Mouse (Mus musculus): ENCODE results near the gene Gm42674.

Gene Gm42674

GRCm38 (mm10) chr3:90601486-90602110 lies at the start of gene Gm42674:
Gene Gm42674 (plus strand): TSS chr3:90601904.
- no peak for DNase-seq (ENCODE audit: low spot score in 2 of 2)

DNA sequence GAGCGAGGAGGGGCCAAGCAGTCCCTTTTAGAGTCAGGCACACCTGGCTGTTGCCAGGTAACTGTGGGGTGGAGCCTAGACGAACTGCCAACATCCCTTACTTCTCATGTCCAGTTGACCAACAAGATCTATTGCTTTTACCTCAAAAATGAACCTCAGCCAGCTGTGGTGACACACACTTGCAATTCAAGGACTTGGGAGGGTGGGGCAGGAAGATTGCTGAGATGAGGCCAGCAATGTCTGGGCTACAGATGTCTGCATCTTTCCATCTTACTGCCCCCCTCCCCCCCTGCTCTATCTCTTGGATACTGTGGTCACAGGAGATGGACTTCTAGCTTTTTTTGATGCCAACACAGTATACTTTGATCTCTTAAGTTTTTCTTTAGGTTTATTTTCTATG lies 49.5 kb upstream of the Gm42674 start:
- no peak for DNase-seq (ENCODE audit: low spot score in 2 of 2)

DNA sequence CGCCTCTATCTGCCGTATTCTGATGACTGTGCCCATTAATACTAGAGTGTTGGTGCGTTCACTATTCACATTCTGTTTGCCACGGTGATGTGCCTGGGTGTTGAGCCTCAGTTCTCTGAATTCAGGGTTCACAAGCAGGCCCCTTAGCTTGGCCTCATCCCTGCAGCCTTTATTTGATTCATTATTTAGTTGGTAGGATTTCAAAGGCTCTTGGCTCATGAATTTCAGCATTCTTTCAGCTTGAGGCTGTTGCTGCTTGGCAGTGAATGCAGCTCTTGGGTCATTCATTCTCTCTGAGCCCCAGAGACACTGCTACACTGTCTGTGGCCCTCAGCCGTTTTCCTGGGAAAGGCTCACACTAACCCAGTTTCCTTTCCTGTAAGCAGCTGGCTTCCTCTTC lies 45.8 kb upstream of the Gm42674 start:
- no peak for DNase-seq (ENCODE audit: low spot score in 2 of 2)

- no peak for DNase-seq (ENCODE audit: low spot score in 2 of 2)
Measured at GRCm38 (mm10) chr3:90560008-90560628, 41.6 kb upstream of the Gm42674 start, which contains the start of gene S100a3. Gene S100a3 (plus strand): TSS chr3:90560578.

GRCm38 (mm10) chr3:90574691-90575090 lies 27.0 kb upstream of the Gm42674 start:
- DNase-seq (ENCODE audit: low spot score in 2 of 2), result no peak

GRCm38 (mm10) chr3:90575320-90575719 lies 26.4 kb upstream of the Gm42674 start:
- DNase-seq (ENCODE audit: low spot score in 2 of 2), result no peak

DNA sequence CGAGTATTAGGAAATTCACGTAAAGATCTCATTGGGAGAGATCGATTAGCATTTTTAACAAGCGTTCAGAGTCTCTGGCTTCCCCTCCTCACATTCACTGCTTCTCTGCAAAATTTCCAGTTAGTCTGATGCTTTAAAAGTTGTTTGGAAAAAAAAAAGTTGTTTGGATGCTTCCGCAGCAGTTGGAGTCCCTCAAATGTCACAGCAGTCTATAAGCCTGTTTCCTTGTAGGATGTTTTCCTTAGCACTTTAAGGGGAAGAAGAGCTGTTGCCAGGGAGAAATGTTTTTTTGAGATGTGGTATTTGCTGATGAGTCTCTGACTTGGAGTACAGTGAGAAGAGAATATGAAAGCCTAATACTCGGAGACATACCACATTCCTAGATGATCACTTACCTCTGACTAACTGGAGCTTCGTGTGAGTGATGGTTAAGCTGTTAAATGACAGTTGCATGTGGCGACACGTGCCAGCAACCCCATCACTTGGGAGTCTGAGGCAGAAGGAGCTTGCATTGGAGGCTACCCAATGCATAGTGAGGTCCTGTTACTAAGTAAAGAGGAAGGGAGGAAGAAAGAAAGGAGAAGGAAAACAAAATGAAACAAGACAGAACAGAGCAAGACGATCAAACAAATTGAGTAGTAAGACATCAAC lies 25.2 kb upstream of the Gm42674 start:
- DNase-seq (ENCODE audit: low spot score in 2 of 2), result no peak

GRCm38 (mm10) chr3:90579433-90579832 lies 22.3 kb upstream of the Gm42674 start:
- no peak for DNase-seq (ENCODE audit: low spot score in 2 of 2)

GRCm38 (mm10) chr3:90581141-90581540 lies 20.6 kb upstream of the Gm42674 start:
- DNase-seq (ENCODE audit: low spot score in 2 of 2), result no peak

- DNase-seq (ENCODE audit: low spot score in 2 of 2), result no peak
Measured at GRCm38 (mm10) chr3:90582156-90582555, 19.5 kb upstream of the Gm42674 start.

DNA sequence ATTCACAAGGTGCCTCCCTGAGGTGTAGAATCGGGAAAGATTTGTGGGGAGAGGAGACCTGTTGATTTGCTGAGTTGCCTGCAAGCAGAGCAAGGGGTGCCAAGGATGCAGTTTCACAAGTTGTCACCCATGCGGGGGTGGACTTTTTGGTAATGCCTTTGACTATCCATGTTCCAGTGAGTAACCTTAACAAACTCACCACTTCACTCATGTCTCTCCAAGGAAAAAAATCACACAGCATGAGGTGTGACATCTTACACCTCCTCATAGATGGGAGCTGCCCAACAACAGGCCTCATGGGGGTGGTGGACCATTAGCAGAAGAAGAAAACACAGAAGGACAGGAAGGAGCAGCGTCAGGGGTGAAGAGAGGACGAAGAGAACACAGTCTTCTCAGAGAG lies 19.1 kb upstream of the Gm42674 start:
- DNase-seq (ENCODE audit: low spot score in 2 of 2), result no peak

- no peak for DNase-seq (ENCODE audit: low spot score in 2 of 2)
Measured at GRCm38 (mm10) chr3:90583893-90584292, 17.8 kb upstream of the Gm42674 start.

GRCm38 (mm10) chr3:90585595-90585994 lies 16.1 kb upstream of the Gm42674 start:
- DNase-seq (ENCODE audit: low spot score in 2 of 2), result peak; percentile 40 to 56

- no peak for DNase-seq (ENCODE audit: low spot score in 2 of 2)
Measured at GRCm38 (mm10) chr3:90586016-90586643, 15.6 kb upstream of the Gm42674 start.

DNA sequence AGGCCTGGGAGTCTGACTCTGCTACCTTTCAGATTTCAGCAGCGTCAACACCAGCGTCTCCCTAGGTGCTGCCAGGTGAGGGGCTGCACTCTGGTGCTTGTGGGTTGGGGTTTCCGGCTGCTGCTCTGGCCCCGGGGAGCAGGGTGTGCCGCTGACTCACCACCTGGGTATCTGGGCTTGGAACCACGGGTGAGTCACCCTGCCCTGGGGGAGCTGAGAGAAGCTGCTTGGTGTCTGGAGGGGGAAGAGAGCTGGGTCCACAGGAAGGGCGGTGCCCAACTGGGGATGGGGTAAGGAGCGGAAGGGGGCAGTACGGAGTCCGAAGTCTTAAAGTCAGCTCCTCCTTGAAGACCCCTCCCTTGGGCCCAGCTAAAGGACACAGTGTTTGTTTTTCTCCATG lies 14.8 kb upstream of the Gm42674 start:
- DNase-seq (ENCODE audit: low spot score in 2 of 2), result peak; percentile 36 to 79

DNA sequence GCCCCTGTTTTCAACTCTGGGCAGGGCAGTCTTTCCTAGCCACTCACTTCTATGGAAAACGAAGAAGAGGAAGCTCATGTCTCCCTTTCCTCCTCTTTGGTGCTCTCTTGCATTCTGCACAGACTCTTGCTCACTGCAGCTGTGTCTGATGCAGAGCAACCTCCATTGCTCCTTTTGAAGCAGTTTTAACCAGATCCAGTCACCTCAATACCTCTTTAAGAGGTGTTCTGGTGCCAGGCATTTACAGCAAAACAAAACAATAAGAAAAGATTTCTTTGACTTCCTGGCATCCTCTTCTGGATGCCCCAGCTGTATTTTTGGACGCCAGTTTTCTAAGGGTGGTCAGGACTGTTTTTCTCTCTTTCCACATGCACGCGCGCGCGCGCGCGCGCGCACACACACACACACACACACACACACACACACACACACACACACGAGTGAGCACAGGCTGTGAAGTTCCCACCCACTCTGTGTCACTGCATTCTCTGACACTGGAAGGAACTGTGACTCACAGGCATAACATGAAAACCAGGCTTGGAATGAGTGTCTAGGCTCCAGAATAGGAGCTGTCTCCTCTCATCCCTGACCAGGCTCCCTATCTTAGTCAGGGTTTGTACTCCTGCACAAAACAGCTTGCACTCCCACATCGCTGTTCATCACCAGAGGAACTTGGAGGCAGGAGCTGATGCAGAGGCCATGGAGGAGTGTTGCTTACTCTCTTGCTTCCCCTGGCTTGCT lies 14.2 kb upstream of the Gm42674 start:
- DNase-seq (ENCODE audit: low spot score in 2 of 2), result no peak

- DNase-seq (ENCODE audit: low spot score in 2 of 2), result no peak
Measured at GRCm38 (mm10) chr3:90589390-90589789, 12.3 kb upstream of the Gm42674 start.

DNA sequence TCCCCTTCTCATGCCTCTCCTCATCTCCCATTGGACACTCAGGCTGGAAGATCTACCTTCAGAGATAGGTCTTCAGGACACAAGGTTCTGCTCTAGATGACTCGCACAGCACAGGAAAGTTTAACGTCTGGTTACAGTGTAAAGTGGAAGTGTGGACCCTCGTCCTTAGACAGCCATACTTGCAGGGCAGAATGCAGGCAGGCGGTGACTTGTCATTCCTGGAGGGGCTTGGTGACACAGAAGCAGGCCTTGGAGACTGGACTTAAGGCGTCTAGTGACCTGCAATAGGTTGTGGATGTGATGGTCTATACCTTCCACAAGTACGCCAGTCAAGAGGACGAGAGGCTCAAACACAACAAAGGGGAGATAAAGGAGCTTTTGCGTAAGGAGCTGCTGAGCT lies 11.8 kb upstream of the Gm42674 start, which contains the start of gene S100a2:
S100a2 (plus strand) TSS at position 301 of the 400 bp plus-strand sequence.
- DNase-seq (ENCODE audit: low spot score in 2 of 2), result no peak

DNA sequence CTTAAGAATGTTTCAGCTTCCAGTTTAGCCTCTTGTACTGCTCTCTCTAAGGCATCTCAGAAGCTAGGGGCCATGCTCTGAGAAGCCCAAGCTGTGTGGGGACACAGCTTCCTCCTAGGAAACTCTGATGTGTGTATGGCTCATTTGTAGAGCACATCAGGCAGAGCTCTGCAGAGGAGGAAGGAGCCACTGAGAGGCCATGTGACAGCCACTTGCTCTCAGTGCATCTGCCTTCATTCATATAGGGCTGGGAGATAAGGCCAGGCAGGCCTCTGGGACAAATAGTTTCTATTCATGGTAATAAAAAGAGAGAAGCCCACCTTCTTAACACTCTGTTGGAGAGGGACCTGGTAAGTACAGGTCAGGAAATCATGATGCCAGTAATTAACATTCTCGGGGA lies 7.2 kb upstream of the Gm42674 start:
- no peak for DNase-seq (ENCODE audit: low spot score in 2 of 2)

DNA sequence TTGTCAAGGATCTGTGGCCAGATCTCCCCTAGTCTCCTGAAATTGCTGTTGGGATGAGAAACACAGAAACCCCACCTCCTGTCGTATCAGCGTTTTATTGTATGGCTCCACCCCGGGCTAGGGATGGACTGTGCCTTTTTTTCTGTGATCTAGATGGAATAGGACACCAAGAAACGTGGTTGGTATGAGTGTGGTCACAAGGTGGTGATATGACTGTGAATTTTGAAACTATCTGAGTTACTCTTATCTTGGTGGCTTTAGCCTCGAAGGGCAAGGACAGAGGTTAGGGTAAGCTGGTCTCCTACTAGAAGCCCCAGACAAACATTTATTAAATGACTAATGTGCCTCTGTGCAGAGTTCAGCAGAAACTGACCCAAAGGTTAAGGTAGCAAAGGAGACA lies 6.1 kb upstream of the Gm42674 start:
- no peak for DNase-seq (ENCODE audit: low spot score in 2 of 2)

DNA sequence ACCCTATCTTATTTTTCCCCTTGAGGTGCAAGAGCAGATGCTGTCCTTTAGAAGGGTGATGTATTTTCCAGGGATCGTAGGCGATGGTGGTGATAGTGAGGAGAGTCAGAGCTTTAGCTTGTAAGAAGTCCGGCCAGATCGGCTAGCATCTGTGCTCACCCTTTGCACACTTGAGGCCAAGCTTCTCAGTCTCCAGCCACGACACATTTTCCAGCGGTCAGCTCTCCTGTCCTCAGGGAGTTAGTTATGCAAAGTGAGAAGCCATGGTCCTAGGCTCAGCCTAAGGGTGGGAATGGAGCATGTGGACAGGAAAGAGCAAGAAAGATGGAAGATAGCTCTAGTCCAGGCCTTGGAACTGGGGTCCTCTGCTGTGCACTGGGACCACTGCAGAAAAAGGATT lies 4.9 kb upstream of the Gm42674 start:
- no peak for DNase-seq (ENCODE audit: low spot score in 2 of 2)

- no peak for DNase-seq (ENCODE audit: low spot score in 2 of 2)
Measured at GRCm38 (mm10) chr3:90597736-90598135, 4.0 kb upstream of the Gm42674 start.

Data from spleen, postnatal 10 days (tissue).